Mouse (Mus musculus): Measurements from ENCODE around the gene Sergef.

Sergef gene

DNA sequence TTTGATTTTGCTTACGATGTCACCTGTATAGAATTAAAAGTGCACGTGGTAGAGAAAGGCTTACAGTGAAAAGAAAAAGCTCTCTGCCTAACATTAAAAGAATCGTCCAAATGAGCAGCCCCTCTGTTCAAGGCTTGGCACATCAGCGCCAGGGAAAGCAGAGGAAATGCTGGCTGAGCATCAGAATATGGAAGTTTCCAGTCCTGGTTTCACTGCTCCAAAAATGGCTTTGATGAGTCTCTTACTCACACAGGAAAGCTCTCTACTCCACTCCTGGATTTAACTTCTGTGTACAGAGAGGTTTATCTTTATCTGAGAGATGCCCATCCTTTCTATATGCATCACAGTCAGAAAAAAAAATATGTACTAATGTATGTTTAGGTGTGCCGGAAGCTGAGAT is 61.5 kb downstream of the Sergef start:
- DNase-seq (ENCODE audit: low spot score in 2 of 2): no peak

DNA sequence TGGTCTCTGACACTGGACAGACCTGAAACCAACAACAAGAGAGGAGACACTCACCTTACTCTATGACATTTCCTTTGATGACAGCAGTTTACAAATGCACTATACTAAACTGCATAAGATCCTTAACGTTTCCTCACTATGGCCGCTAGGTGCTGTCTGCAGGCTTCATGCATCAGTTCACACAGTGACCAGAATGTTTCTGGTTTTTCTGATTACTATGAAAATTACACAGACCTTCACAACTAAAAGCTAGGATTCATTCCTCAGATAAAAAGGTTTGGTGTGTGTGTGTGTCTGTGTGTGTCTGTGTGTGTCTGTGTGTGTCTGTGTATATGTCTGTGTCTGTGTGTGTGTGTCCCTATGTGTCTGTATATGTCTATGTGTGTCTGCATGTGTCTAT is 63.7 kb downstream of the Sergef start:
- no peak for DNase-seq (ENCODE audit: low spot score in 2 of 2)

DNA sequence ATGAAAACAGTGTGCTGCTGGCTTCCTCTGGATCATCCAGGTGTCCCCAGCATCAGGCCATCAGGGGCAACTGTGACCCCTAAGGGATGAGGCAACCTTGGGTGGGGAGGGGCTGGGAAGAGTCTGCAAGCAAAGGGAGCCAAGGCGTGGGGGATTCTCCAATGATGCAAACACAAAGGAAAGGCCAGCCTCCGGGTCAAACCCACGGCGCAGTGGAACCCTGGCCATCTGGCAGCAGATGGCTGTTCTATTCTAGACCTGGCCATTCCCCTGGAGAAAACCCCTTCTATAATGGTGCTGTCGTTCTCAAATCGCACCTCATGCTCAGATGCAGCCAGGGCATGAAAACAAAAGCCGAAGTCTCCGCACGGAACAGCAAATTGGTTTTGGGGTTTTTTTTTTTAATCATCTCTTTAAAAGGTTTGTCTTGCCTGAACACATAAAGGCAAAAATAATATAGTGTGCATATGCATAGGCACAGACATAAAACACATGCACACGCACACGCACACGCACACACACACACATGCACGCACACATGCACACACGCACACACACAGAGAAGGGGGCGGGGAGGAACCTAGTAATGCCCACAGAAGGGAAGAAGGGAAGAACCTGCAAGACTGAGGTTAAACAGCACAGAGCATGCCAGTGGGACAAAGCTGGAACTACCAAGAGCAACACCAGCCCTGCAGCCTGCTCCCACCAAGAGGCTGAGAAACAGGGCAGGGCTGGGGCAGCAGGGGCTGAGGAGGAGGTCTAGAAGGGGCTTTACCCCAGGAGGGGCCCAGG is 66.6 kb downstream of the Sergef start:
- DNase-seq (ENCODE audit: low spot score in 2 of 2): no peak

DNA sequence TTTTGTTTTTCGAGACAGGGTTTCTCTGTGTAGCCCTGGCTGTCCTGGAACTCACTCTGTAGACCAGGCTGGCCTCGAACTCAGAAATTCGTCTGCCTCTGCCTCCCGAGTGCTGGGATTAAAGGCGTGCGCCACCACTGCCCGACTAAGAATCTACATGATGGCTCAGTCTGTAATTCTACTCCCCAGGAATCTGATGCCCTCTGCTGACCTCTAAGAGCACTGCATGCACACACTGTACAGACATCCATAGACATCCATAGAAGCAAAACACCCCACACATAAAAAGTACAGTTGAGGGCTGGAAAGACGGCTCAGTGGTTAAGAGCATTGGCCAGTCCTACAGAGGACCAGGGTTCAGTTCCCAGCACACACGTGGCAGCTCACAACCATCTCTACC is 70.1 kb downstream of the Sergef start:
- peak in 1 of 2 experiments; percentile 15 for DNase-seq (ENCODE audit: low spot score in 2 of 2)

DNA sequence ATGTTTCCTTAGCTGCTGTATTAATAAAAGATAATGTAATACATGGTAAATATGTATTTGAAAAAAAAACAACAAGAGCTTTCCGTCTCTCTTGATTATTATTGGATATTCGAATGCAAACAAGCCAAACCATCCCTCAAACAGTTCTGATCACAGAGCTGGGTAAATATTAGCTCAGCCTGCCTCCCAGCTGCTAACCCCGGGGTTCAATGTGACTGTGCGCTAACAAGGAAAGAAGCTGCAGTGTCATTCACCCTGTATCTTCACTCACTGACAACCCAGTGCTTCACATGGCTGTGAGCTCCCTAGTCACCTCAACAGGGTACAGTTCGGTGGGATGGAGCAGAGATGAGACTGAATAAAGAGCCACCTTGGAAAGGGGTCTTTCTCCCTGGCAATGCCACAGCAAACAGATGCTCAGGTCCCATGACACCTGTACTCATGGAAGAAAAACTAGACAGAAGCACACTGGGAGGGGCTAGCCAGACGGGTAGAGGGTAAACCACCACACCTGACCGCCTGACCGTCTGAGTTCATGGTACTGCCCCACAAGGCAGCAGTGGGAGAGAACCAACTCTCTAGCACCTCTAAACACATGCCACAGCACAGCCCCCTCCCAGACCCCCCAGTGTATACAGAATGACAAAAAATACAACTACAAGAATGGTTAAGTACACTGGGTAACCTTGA is 73.1 kb downstream of the Sergef start:
- DNase-seq (ENCODE audit: low spot score in 2 of 2): no peak

DNA sequence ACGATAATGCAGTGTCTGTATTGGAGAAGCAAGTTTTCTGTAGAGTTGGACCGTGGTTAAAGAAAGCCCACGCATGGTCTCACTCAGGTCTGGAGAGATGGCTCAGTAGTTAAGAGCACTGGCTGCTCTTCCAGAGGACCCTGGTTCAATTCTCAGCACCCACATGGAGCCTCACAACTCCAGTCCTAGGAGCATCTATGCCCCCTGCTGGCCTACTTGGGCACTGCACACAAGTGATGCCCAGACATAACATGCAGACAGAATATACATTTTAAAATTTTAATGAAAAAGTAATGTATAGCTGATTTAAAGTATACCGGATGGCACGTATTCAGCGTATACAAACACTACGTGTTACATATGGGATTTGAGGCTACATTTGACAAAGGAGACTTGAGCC is 74.2 kb downstream of the Sergef start:
- no peak for DNase-seq (ENCODE audit: low spot score in 2 of 2)

DNA sequence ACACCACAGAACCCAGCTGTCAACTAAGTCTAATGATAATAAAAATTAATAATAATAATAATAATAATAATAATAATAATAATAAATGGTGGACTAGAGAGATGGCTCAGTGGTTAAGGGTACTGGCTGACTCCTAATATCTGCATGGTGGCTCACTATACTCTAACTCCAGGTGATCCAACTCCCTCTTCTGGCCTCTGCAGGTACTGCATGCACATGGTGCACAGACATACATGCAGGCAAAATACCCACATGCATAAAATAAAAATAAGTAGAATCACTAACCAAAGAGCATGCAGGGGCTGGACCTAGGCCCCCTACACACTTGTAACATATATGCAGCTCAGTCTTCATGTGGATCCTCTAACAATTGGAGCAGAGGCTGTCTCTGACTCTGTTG is 75.8 kb downstream of the Sergef start:
- no peak for DNase-seq (ENCODE audit: low spot score in 2 of 2)

DNA sequence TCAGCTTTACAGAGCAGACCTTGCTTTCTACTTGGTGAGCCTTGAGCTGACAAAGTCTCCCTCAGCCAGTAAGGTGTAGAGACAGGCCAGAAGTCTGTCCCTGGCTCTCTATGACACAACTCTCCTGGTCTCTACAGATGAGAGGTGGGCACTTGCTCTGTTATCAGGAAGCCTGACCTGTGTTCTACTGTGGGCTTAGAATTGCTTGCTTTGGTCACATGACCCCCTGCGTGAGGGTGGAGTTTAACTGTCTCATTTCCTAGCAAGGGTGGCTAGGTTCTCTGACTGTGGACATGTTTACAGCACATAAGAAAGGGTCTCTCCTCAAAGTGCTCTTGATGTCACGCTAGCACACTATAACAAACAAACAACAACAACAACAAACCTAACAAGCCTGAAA is 79.5 kb downstream of the Sergef start:
- DNase-seq (ENCODE audit: low spot score in 2 of 2): no peak

DNA sequence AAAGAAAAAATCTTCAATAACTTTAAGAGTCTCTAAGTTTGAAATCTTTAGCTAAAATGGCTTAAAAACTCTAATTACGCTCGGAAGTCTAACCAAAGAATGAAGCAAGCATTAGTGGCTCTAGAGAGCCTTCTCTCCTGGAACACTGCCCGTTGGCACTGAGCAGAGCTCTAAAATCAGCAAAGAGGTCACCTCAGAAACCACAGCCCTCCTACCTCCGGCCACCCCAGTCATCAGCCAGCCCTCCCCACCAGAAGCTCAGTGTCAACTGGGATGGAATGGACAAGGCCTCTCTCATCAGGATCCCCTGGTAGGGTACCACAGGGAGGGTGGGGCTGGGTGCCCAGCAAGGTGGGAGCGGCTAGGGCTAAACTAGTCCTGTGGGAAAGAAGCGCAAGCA is 80.0 kb downstream of the Sergef start:
- peak; percentile 29 to 48 for DNase-seq (ENCODE audit: low spot score in 2 of 2)

DNA sequence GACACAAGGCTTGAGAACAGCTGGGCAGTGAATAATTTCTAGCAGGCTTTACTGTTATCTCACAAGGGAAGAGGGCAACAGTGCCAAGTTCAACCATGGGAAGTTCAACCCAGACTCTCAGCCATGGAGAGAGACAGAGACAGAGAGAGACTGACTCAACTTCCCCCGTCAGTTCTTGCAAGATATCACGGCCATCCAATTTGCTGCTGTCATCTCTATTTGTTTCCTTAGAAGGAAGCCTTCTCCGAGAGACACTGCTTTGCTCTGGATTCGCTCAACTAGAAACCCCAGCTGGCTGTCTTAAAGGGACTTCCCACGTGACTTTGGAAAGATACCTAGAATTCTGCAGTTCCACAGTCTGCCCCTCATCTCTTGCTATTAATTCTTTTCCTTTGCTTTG is 80.6 kb downstream of the Sergef start:
- no peak for DNase-seq (ENCODE audit: low spot score in 2 of 2)

DNA sequence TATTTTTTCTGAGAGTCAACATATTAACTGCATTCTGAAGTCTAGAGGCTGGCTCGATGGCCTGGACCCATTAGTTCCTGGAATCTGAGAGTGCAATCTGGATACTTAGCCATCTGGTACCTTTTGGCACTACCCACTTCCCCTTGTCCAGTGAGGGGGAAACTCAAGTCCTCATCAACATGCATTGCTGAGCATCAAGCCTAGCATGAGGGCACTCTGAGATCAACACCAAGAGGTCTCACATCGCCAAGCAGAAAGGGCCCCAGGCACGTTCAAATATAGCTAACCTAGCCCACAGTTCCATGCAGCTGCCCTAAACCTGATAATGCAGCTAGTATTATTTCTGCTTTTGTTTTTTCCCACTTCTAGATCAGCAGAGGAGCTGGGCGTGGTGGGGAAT is 81.6 kb downstream of the Sergef start:
- no peak for DNase-seq (ENCODE audit: low spot score in 2 of 2)

DNA sequence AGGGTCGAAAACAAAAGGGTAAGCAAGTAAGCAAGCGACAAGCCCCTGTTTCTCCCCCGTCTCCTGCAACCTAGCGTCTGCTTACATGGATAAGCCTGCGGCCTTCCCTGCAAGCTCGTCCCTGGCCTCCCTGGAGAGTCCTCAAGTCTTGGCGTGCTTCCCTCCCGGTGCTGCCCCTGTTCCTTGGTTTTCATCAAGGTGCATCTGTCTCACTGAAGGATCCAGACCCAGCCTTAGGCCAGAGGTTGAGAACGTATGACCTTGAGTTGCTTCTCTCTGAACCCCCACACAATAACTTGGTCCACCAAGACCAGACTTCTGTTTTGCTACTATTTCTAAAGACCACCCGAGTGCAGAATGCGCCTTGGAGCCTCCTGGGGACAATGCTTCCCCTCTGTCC is 82.2 kb downstream of the Sergef start:
- no peak for DNase-seq (ENCODE audit: low spot score in 2 of 2)

DNA sequence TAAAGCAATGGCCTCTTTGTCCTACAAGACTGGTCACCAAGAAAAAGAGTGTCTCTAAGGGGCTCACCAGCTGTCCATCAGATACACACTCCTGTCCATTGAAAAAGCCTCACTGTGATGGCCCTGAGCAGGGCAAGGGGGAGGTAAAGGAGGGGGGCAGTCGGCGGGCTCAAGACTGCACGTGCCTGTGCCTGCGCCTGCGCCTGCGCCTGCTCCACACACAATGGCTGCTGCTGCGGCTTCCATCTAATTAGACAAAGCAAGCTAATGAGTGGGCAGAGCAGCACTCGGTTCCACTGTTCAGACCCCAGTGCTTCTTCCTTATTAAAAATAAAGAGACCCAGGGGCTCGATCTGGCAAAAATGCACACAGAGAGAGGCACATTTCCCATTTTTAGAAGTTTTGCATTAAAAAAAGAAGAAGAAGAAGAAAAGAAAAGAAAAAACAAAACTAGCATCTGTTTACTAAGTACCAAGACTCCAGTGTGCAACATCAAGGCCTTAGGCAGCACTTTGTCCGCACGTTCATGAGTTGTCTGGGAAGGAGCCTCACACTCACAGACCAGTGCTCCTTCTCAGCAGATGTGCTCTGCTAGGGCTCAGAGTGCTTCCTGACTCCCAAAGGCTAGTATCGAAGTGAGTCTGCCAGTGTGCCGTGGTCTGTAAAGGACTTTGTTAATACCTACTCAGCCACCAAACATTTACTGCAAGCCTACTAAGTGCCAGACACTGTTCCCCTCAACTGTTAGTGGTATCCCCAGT is 83.1 kb downstream of the Sergef start:
- no peak for DNase-seq (ENCODE audit: low spot score in 2 of 2)

DNA sequence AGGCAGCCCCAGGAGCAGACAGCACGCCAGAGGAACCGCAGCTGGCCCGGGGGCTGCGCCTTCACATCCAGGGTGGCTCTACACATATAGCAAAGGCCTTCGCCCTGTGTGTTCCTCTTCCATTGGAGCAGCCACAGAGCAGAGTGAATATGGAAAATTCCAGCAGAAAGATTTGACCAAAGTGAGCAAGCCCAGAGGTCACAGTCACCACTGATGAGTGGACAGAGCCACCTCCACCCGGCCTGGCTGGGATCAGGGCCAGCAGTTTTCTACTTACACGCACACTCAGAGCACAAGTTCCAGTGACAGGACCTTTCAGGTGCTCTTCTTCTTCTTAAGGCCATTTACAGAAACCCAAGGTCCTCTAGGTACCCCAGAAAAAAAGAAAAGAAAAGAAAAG is 83.9 kb downstream of the Sergef start:
- DNase-seq (ENCODE audit: low spot score in 2 of 2): no peak

DNA sequence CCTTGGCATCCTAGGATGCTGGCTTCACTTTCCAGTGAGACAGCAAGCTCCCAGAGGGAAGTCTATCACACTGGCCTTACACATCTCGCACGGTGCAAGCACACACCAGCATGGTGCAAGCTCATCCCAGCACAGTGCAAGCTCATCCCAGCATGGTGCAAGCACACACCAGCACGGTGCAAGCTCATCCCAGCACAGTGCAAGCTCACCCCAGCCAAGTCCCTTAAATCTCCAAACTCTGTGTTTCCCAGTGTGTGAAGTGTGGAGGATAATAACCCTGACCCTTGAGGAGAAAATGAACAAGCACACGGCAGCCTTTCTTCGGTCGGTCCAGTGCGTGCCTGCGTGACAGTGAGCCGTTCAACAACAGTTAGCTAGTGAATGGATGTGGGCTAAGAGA is 84.8 kb downstream of the Sergef start:
- DNase-seq (ENCODE audit: low spot score in 2 of 2): no peak

DNA sequence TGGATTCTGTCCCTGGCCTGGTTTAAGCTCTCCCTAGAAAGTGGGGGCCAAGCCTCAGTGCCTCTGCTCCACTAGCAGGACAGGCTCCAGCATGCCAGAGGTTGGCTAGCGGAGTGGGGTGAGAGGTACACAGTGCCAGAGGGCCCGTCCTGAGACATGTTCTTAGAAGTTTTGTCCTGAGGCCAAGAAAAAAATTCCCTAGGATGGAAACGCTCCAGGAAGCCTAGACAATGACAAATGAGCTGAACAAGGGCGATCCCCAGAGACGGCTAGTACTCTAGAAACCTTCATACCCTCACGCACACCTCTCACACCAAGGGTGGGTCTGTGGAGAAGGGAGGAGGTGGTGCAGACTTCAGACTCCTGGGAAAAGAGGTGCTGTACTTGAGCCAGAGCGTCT is 85.6 kb downstream of the Sergef start:
- DNase-seq (ENCODE audit: low spot score in 2 of 2): peak; percentile 56 to 63

DNA sequence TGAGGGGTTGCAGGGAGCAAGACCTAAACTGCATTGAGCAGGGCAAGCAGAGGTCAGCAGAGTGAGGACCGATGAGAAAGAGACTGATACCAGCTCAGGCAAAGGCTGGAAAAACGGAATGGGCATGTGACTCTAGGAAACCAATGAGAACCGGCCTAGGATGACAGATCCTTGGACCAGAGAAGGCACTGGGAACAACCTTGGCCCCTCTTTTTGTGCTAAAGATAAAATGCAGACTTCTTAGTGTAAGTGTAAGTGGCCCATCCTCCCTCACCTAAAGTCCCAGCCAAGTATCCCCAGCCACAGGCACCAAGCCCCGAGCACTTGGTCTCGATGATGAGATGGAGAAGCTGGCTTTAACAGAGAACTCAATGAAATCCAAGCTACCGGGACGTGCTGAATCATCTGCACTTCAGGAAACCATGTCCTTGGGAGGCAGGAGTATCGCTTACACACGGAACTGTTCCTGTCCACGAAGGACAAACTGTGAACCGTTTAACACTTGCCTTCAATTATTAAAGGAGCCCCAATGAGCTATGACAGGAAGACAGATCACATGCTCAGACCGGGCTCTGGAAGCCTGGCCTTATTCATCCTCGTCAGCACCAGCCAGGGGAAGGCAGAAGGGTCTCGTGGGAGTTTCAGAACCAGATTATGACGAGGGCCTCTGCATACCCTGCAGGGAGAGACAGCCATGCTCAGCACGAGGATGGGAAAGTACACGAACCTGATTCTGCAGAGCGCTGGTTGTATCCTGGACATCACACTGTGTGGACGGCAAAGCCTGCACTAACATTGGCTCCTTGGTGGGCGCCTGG is 87.5 kb downstream of the Sergef start:
- DNase-seq (ENCODE audit: low spot score in 2 of 2): no peak

DNA sequence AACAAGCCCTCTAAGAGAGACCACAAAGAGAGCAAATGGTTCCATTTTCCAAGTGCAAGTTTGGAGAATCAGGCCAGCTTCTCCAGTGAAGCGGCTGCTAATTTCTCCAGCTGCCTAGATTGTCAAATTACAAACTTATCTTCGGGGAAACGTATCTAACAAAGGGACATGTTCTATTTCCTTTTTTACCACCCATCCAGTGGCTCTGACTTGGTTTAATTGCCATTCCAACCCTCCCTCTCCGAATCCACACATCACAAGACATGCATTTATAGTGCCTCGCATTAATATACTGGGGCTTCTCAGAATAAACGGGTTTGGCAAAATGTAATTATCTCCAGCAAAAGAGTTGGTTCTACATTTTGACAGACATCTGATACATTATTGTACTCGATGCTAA is 88.4 kb downstream of the Sergef start:
- no peak for DNase-seq (ENCODE audit: low spot score in 2 of 2)

DNA sequence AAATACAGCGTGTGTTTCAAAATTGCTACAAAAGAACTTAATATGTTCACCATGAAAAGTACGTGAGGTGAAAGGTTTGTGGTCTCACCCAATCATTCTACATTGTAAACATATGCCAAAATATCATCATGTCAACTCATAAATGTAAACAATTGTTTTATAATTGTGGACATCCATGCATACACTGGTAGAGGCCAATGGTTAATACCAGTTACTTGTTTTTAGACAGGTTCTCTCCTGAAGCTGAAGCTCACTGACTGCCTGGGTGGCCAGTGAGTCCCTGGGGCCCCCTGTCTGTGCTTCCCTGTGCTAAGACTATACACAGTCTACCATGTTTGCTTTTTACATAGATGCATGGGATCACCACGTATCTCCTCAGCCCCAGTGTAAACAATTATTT is 91.5 kb downstream of the Sergef start:
- DNase-seq (ENCODE audit: low spot score in 2 of 2): no peak

DNA sequence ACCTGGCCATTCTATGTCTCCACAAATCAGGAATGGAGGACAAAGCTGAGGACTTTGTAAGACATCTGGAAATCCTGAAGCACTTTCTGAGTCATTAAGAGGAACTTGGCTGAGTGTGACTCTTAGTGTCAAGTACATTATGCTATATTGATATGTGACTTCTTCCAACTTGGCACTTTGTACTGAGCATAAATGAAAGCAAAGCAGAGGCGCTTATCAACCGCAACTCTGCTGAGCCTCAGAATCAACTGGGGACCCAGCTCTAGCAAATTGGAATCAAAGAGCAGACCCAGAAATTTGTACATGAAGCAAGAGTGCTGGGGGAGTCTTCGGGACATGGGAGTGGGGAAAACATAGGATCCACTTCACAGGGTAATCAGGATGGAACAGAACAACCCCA is 92.0 kb downstream of the Sergef start:
- DNase-seq (ENCODE audit: low spot score in 2 of 2): no peak

DNA sequence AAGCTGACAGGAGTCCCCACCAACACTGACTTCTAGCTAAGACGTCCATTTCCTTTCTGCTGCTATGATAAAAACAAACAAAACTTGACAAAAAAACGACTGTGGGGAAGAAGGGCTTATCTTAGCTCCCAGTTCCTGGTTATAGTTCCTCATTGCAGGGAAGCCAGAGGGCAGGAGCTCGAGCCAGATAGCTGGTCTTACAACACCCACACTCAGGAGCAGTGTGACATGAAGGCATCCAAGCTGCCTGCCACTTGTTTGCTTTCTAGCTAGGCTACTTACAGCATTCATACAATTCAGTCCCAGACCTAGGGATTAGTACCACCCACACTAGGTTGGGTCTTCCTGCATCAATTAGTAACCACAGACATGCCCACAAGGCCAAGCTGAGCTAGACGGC is 93.1 kb downstream of the Sergef start:
- no peak for DNase-seq (ENCODE audit: low spot score in 2 of 2)

DNA sequence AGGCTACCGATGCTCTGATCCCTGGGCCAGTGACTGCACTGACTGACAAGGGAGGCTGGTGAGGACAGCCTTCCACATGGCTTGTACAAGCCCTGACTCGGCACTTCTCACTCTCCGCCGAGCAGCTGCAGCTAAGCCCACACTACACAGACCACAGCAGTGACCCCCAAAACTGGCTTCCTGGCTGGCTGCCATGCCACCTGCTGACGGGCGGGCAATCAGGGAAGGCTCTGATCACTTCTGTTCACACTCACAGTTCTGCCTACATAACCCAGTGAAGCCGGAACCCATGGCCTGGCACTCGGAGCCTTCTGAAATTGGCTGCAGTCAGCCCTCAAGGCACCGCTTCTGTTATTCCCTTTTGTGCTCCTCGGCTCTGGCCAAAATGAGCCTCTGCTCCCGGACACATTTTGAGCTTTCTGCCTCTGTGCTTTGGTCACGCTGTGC is 95.4 kb downstream of the Sergef start:
- DNase-seq (ENCODE audit: low spot score in 2 of 2): peak in 1 of 2 experiments; percentile 10

All from heart, adult 9 months (tissue).